Mouse (Mus musculus): ENCODE results near the gene Fitm1. TPM values are rescaled to one million over a fixed set of nuclear protein-coding genes. Genes with fewer than 3 reads are reported as not detected.

Gene Fitm1
- polyA plus RNA-seq, 1 experiment = 17.5 TPM

GRCm38 (mm10) chr14:55604823-55605222 lies 29.4 kb downstream of the Fitm1 start:
- peak overlapping the region; percentile 78 for H3K4me3 ChIP-seq (replicated peaks; ENCODE audit: extremely low read depth, low read depth, low read length)
- DNase-seq = no peak
- peaks cover 9% of the 10 kb centered on the region for H3K4me1 ChIP-seq (ENCODE audit: control insufficient read depth, insufficient read depth, low read length)
- 80% methylated on average over 11 of the region's 11 CpGs for WGBS
- TF ChIP-seq CTCF (IDR thresholded peaks at IDR 0.05; ENCODE audit: insufficient read depth, low read length) = no peak

- Histone ChIP-seq H3K4me1 (ENCODE audit: control insufficient read depth, insufficient read depth, low read length) (peaks cover 9% of the 10 kb centered on the region), H3K4me3 (replicated peaks; ENCODE audit: extremely low read depth, low read depth, low read length) (no peak overlapping the region)
- DNase-seq = no peak
- WGBS = 83% methylated on average over 16 of the region's 16 CpGs
- TF ChIP-seq POLR2A (IDR thresholded peaks at IDR 0.05; ENCODE audit: borderline replicate concordance, extremely low read depth, low read depth, low read length) (no peak), CTCF (IDR thresholded peaks at IDR 0.05; ENCODE audit: insufficient read depth, low read length) (no peak)
Measured at GRCm38 (mm10) chr14:55605743-55606459, 30.5 kb downstream of the Fitm1 start.

GRCm38 (mm10) chr14:55608339-55608738 lies 32.9 kb downstream of the Fitm1 start:
- DNase-seq = no peak
- H3K4me1 ChIP-seq (ENCODE audit: control insufficient read depth, insufficient read depth, low read length) = peaks cover 9% of the 10 kb centered on the region
- H3K4me3 ChIP-seq (replicated peaks; ENCODE audit: extremely low read depth, low read depth, low read length) = no peak overlapping the region
- WGBS = 97% methylated on average over 6 of the region's 6 CpGs
- no peak for TF ChIP-seq POLR2A (IDR thresholded peaks at IDR 0.05; ENCODE audit: borderline replicate concordance, extremely low read depth, low read depth, low read length)
- no peak for TF ChIP-seq CTCF (IDR thresholded peaks at IDR 0.05; ENCODE audit: insufficient read depth, low read length)

- TF ChIP-seq POLR2A (IDR thresholded peaks at IDR 0.05; ENCODE audit: borderline replicate concordance, extremely low read depth, low read depth, low read length) (no peak), CTCF (IDR thresholded peaks at IDR 0.05; ENCODE audit: insufficient read depth, low read length) (no peak)
- Histone ChIP-seq H3K4me3 (replicated peaks; ENCODE audit: extremely low read depth, low read depth, low read length) (no peak overlapping the region), H3K4me1 (ENCODE audit: control insufficient read depth, insufficient read depth, low read length) (no peaks in the 10 kb centered on the region)
- no peak for DNase-seq
- WGBS = 52% methylated on average over 6 of the region's 6 CpGs
Measured at GRCm38 (mm10) chr14:55613346-55613745, 37.9 kb downstream of the Fitm1 start.

- TF ChIP-seq POLR2A (IDR thresholded peaks at IDR 0.05; ENCODE audit: borderline replicate concordance, extremely low read depth, low read depth, low read length) = no peak
- TF ChIP-seq CTCF (IDR thresholded peaks at IDR 0.05; ENCODE audit: insufficient read depth, low read length) = no peak
- 0 out of 2 replicates have a peak, but pooled peaks cover 2% of the 10 kb centered on the region for H3K4me1 ChIP-seq (ENCODE audit: control insufficient read depth, insufficient read depth, low read length)
- H3K4me3 ChIP-seq (replicated peaks; ENCODE audit: extremely low read depth, low read depth, low read length) = no peak overlapping the region
- 75% methylated on average over 7 of the region's 7 CpGs for WGBS
- DNase-seq = no peak
Measured at GRCm38 (mm10) chr14:55614565-55615178, 39.3 kb downstream of the Fitm1 start.

GRCm38 (mm10) chr14:55615876-55616275 lies 40.5 kb downstream of the Fitm1 start:
- Histone ChIP-seq H3K4me1 (ENCODE audit: control insufficient read depth, insufficient read depth, low read length) (0 out of 2 replicates have a peak, but pooled peaks cover 2% of the 10 kb centered on the region), H3K4me3 (replicated peaks; ENCODE audit: extremely low read depth, low read depth, low read length) (no peak overlapping the region)
- no peak for DNase-seq
- no peak for TF ChIP-seq CTCF (IDR thresholded peaks at IDR 0.05; ENCODE audit: insufficient read depth, low read length)
- no peak for TF ChIP-seq POLR2A (IDR thresholded peaks at IDR 0.05; ENCODE audit: borderline replicate concordance, extremely low read depth, low read depth, low read length)
- 45% methylated on average over 2 of the region's 2 CpGs for whole genome bisulfite sequencing

- Histone ChIP-seq H3K4me1 (ENCODE audit: control insufficient read depth, insufficient read depth, low read length) (0 out of 2 replicates have a peak, but pooled peaks cover 2% of the 10 kb centered on the region), H3K4me3 (replicated peaks; ENCODE audit: extremely low read depth, low read depth, low read length) (no peak overlapping the region)
- DNase-seq = no peak
- 74% methylated on average over 2 of the region's 2 CpGs for WGBS
- TF ChIP-seq POLR2A (IDR thresholded peaks at IDR 0.05; ENCODE audit: borderline replicate concordance, extremely low read depth, low read depth, low read length) (no peak), CTCF (IDR thresholded peaks at IDR 0.05; ENCODE audit: insufficient read depth, low read length) (no peak)
Measured at GRCm38 (mm10) chr14:55616844-55617243, 41.4 kb downstream of the Fitm1 start.

GRCm38 (mm10) chr14:55617822-55618221 lies 42.4 kb downstream of the Fitm1 start, which contains the start of gene Rec8:
Gene Rec8, plus strand, starts transcription at chr14:55618037.
- TF ChIP-seq POLR2A (IDR thresholded peaks at IDR 0.05; ENCODE audit: borderline replicate concordance, extremely low read depth, low read depth, low read length) (no peak), CTCF (IDR thresholded peaks at IDR 0.05; ENCODE audit: insufficient read depth, low read length) (0 out of 2 replicates have a peak, but pooled peaks have one; percentile 11)
- Histone ChIP-seq H3K4me3 (replicated peaks; ENCODE audit: extremely low read depth, low read depth, low read length) (peak within 1 kb of the TSS; percentile 18), H3K4me1 (ENCODE audit: control insufficient read depth, insufficient read depth, low read length) (0 out of 2 replicates have a peak, but pooled peaks cover 2% of the 10 kb centered on the region)
- 23% methylated on average over 21 of the region's 21 CpGs for WGBS
- no peak for DNase-seq

GRCm38 (mm10) chr14:55618486-55619195 lies 43.2 kb downstream of the Fitm1 start:
- no peak for TF ChIP-seq POLR2A (IDR thresholded peaks at IDR 0.05; ENCODE audit: borderline replicate concordance, extremely low read depth, low read depth, low read length)
- no peak for TF ChIP-seq CTCF (IDR thresholded peaks at IDR 0.05; ENCODE audit: insufficient read depth, low read length)
- Histone ChIP-seq H3K4me3 (replicated peaks; ENCODE audit: extremely low read depth, low read depth, low read length) (peak overlapping the region; percentile 18), H3K4me1 (ENCODE audit: control insufficient read depth, insufficient read depth, low read length) (0 out of 2 replicates have a peak, but pooled peaks cover 2% of the 10 kb centered on the region)
- 31% methylated on average over 22 of the region's 22 CpGs for WGBS
- DNase-seq = no peak

Other genes with a start within 250 kb of the Fitm1 start
- 25.0 and 28.1 TPM in 2 replicates for gene Dhrs4, start 96.9 kb upstream of the Fitm1 start, polyA plus RNA-seq (2012; rRNA removed)
- 1.8 and 3.0 TPM in 2 replicates for gene Carmil3, start 85.0 kb upstream of the Fitm1 start, polyA plus RNA-seq (2012; rRNA removed)
- 0.05 and 0.07 TPM in 2 replicates for gene Cpne6, start 65.2 kb upstream of the Fitm1 start, polyA plus RNA-seq (2012; rRNA removed)
- not detected in 2 replicates for gene Nrl, start 50.6 kb upstream of the Fitm1 start, polyA plus RNA-seq (2012; rRNA removed)
- 31.6 and 34.1 TPM in 2 replicates for gene Pck2, start 35.4 kb upstream of the Fitm1 start, polyA plus RNA-seq (2012; rRNA removed)
- 96.0 and 124 TPM in 2 replicates for gene Dcaf11, start 15.6 kb upstream of the Fitm1 start, polyA plus RNA-seq (2012; rRNA removed)
- 0.60 and 1.8 TPM in 2 replicates for gene A730061H03Rik, start 15.2 kb upstream of the Fitm1 start, polyA plus RNA-seq (2012; rRNA removed)
- 82.8 and 98.6 TPM in 2 replicates for gene Psme1, start 2.5 kb downstream of the Fitm1 start, polyA plus RNA-seq (2012; rRNA removed)
- gene Emc9, start 9.7 kb downstream of the Fitm1 start, polyA plus RNA-seq (2012; rRNA removed) = 20.7 and 20.8 TPM in 2 replicates
- 45.0 and 60.5 TPM in 2 replicates for gene Psme2, start 15.5 kb downstream of the Fitm1 start, polyA plus RNA-seq (2012; rRNA removed)
- gene Rnf31, start 16.1 kb downstream of the Fitm1 start, polyA plus RNA-seq (2012; rRNA removed) = 37.7 and 42.8 TPM in 2 replicates
- 77.3 and 82.6 TPM in 2 replicates for gene Irf9, start 28.0 kb downstream of the Fitm1 start, polyA plus RNA-seq (2012; rRNA removed)
- gene Rec8, start 42.4 kb downstream of the Fitm1 start, polyA plus RNA-seq (2012; rRNA removed) = 6.0 and 9.7 TPM in 2 replicates
- 52.7 and 83.9 TPM in 2 replicates for gene Ipo4, start 60.3 kb downstream of the Fitm1 start, polyA plus RNA-seq (2012; rRNA removed)
- gene Gm49378, start 62.3 kb downstream of the Fitm1 start, polyA plus RNA-seq (2012; rRNA removed) = 6.0 and 9.5 TPM in 2 replicates
- 81.4 and 91.7 TPM in 2 replicates for gene Tm9sf1, start 68.2 kb downstream of the Fitm1 start, polyA plus RNA-seq (2012; rRNA removed)
- 0.70 and 1.0 TPM in 2 replicates for gene Tssk4, start 74.6 kb downstream of the Fitm1 start, polyA plus RNA-seq (2012; rRNA removed)
- 15.1 and 20.4 TPM in 2 replicates for gene Mdp1, start 84.9 kb downstream of the Fitm1 start, polyA plus RNA-seq (2012; rRNA removed)
- gene Gmpr2, start 96.3 kb downstream of the Fitm1 start, polyA plus RNA-seq (2012; rRNA removed) = 11.8 and 18.7 TPM in 2 replicates
- gene Nedd8, start 96.5 kb downstream of the Fitm1 start, polyA plus RNA-seq (2012; rRNA removed) = 170 and 270 TPM in 2 replicates
- gene Tinf2, start 106.2 kb downstream of the Fitm1 start, polyA plus RNA-seq (2012; rRNA removed) = 11.9 and 14.8 TPM in 2 replicates
- gene Tgm1, start 138.3 kb downstream of the Fitm1 start, polyA plus RNA-seq (2012; rRNA removed) = 3.4 and 30.7 TPM in 2 replicates
- gene Rabggta, start 146.6 kb downstream of the Fitm1 start, polyA plus RNA-seq (2012; rRNA removed) = 42.0 and 57.3 TPM in 2 replicates
- gene Dhrs1, start 170.1 kb downstream of the Fitm1 start, polyA plus RNA-seq (2012; rRNA removed) = 69.2 and 89.0 TPM in 2 replicates
- gene Nop9, start 170.1 kb downstream of the Fitm1 start, polyA plus RNA-seq (2012; rRNA removed) = 12.7 and 16.8 TPM in 2 replicates
- 3.8 and 4.0 TPM in 2 replicates for gene Cideb, start 182.8 kb downstream of the Fitm1 start, polyA plus RNA-seq (2012; rRNA removed)
- gene Ltb4r2, start 185.8 kb downstream of the Fitm1 start, polyA plus RNA-seq (2012; rRNA removed) = 1.1 and 2.6 TPM in 2 replicates
- gene Ltb4r1, start 190.3 kb downstream of the Fitm1 start, polyA plus RNA-seq (2012; rRNA removed) = 6.5 and 7.1 TPM in 2 replicates
- gene Adcy4, start 208.5 kb downstream of the Fitm1 start, polyA plus RNA-seq (2012; rRNA removed) = 157 and 169 TPM in 2 replicates
- gene Ripk3, start 213.2 kb downstream of the Fitm1 start, polyA plus RNA-seq (2012; rRNA removed) = 7.5 and 10.0 TPM in 2 replicates
- 26.4 and 27.3 TPM in 2 replicates for gene Nfatc4, start 247.5 kb downstream of the Fitm1 start, polyA plus RNA-seq (2012; rRNA removed)

Data from lung, adult 2 months (tissue).